Mouse (Mus musculus) E14TG2a.4 (cell line): Measurements from ENCODE around the gene Prkce.

Source experiments
- CTCF ChIP-seq: conservative IDR thresholded peaks from 2 replicates; pipeline ENCODE4 v1.5.1; 2014; ENCODE audit warnings: low read length
- NANOG ChIP-seq: IDR thresholded peaks from 2 replicates; pipeline ENCODE4 v1.6.1; 2014; ENCODE audit warnings: borderline replicate concordance, low read length, mixed read lengths
- POU5F1 ChIP-seq: IDR thresholded peaks from 2 replicates; pipeline ENCODE4 v1.6.1; 2014; ENCODE audit warnings: low read length, borderline replicate concordance

DNA sequence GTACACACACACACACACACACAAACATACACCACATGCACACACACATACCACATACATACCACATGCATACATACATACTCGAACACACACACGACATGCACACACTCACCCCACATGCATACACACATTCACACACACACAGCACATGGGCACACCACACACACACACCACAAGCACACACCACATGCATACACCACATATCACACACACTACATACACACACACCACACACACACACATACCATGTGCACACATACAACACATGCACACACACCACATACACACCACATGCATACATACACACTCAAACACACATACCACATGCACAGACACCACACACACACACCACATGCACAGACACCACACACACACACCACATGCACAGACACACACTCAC lies 268.4 kb downstream of the Prkce start:
- TF ChIP-seq CTCF (no peak), NANOG (no peak), POU5F1 (no peak)
